Mouse (Mus musculus): ENCODE data around the gene Pitpnm1.
A peak's percentile ranks its signal among the peaks of the same experiment; 100 is the strongest.

The Pitpnm1 gene

GRCm38 (mm10) chr19:4137913-4138312, 38.1 kb downstream of the Pitpnm1 start:
- no peak for DNase-seq (ENCODE audit: low spot score in 2 of 2)

- no peak for DNase-seq (ENCODE audit: low spot score in 2 of 2)
These were observed 39.6 kb downstream of the Pitpnm1 start, which contains the start of gene Gpr152 for GRCm38 (mm10) chr19:4139446-4139845. Gene Gpr152, plus strand, starts transcription at chr19:4139787.

DNA sequence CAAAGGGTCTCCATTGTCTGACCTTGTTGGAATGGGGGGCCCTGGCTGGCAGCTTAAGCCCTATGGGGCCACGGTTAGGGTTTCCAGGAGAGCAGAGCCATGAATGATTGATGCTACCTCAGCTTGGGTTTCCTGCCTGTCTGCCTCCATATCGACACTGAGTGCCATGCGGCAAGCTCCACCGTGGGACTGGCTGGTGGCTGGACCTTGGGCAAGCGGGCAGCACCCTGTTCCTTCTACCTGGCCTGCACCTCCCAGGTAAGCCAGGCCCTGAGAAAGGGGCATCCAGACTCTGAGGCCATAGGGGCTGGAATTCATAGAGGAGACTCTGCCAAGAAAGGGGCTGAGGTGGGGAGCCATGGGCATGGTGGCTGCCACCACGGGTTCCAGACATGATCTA, 40.3 kb downstream of the Pitpnm1 start:
- DNase-seq (ENCODE audit: low spot score in 2 of 2) = no peak

DNA sequence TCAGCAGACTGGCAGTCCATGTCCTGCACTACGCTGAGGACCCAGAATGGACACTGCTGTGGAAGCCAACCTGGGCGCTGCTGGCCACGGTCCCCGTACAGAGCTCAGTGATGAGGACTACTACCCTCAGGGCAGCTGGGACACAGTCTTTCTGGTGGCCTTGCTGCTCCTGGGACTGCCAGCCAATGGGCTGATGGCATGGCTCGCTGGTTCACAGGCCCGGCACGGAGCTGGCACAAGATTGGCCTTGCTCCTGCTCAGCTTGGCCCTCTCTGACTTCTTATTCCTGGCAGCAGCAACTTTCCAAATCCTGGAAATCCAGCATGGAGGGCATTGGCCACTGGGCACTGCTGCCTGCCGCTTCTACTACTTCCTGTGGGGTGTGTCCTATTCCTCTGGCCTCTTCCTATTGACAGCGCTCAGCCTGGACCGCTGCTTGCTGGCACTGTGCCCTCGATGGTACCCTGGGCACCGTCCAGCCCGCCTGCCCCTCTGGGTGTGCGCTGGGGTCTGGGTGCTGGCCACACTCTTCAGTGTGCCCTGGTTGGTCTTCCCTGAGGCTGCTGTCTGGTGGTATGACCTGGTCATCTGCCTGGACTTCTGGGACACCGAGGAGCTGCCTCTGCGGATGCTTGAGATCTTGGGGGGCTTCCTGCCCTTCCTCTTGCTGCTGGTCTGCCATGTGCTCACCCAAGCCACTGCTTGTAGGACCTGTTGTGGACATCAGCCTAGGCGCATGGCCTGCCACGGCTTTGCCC, 42.8 kb downstream of the Pitpnm1 start:
- no peak for DNase-seq (ENCODE audit: low spot score in 2 of 2)

GRCm38 (mm10) chr19:4143759-4144268, 44.0 kb downstream of the Pitpnm1 start, which contains the start of gene Cabp4:
Gene Cabp4, minus strand, starts transcription at chr19:4144033.
- no peak for DNase-seq (ENCODE audit: low spot score in 2 of 2)

GRCm38 (mm10) chr19:4144550-4145498, 45.0 kb downstream of the Pitpnm1 start:
- no peak for DNase-seq (ENCODE audit: low spot score in 2 of 2)

DNA sequence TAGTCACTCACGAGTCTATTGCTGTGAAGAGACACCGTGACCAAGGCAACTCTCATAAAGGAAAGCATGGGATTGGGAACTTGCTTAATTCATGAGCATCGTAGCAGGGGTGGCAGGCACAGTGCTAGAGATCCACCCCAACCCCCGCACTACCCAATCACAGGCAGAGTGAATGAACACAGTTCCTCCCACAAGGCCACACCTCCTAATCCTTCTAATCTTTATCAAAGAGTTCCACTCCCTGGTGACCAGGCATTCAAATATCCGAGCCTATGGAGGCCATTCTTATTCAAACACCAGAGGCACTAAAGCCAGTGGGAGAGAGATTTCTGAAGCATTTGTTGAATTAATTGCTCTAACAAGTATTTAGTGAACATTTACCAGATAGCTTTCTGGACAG, 46.1 kb downstream of the Pitpnm1 start:
- no peak for DNase-seq (ENCODE audit: low spot score in 2 of 2)

GRCm38 (mm10) chr19:4146366-4147021, 46.7 kb downstream of the Pitpnm1 start:
- no peak for DNase-seq (ENCODE audit: low spot score in 2 of 2)

DNA sequence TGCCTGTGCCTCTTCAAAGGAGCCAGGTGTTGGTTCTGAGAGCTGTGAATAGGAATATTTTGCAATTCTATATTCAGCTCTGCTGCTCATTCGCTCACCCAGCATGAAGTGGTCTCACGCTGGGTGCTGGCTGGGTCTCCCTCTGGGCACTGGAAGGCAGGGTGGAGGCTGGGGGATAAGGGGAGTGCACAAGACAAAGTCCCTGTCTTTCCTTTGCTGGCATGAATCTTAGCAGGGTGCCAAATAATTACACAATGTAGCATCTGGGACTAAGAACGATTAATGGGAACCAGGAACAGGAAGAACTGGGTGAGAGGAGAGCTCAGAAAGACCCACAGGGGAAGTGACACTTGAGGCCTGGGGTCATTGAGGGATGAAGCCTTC, 47.2 kb downstream of the Pitpnm1 start:
- no peak for DNase-seq (ENCODE audit: low spot score in 2 of 2)

- no peak for DNase-seq (ENCODE audit: low spot score in 2 of 2)
These were observed 48.1 kb downstream of the Pitpnm1 start for GRCm38 (mm10) chr19:4147782-4148490.

DNA sequence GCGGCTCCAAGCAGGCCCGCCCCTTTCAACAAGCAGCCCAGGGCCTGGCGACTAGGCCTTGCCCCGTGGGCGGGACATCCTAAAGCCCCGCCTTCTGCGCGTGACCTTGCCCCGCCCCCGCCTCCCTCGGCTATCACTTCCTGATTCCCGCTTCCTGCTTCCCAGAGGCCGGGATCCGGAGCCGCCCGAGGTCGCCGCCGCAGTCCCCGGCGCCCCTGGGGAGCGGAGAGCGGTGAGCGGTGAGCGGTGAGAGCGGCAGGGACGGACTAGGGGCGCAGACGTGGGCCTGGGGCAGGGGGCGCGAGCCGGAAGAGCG, 48.7 kb downstream of the Pitpnm1 start, which contains the start of gene Coro1b:
Gene Coro1b (plus strand): TSS at position 129 of the 316 bp plus-strand sequence.
- DNase-seq (ENCODE audit: low spot score in 2 of 2) = peak; percentile 88 to 94

GRCm38 (mm10) chr19:4148819-4149218, 49.0 kb downstream of the Pitpnm1 start:
- DNase-seq (ENCODE audit: low spot score in 2 of 2) = no peak

DNA sequence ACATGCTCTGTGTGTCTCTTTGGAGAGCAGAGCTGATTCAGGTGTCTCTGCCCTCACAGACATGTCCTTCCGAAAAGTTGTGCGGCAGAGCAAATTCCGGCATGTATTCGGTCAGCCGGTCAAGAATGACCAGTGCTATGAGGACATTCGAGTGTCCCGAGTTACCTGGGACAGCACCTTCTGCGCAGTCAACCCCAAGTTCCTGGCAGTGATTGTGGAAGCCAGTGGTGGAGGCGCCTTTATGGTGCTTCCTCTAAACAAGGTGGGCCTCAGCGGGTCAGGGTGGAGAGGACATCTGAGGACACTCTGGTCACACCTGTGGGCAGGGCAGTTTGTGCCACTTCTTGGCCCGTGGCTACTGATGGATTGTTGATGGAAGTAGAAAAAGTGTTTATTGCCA, 49.5 kb downstream of the Pitpnm1 start:
- no peak for DNase-seq (ENCODE audit: low spot score in 2 of 2)

- DNase-seq (ENCODE audit: low spot score in 2 of 2) = no peak
These were observed 50.1 kb downstream of the Pitpnm1 start for GRCm38 (mm10) chr19:4149764-4150461.

GRCm38 (mm10) chr19:4150567-4151487, 51.0 kb downstream of the Pitpnm1 start:
- DNase-seq (ENCODE audit: low spot score in 2 of 2) = no peak

DNA sequence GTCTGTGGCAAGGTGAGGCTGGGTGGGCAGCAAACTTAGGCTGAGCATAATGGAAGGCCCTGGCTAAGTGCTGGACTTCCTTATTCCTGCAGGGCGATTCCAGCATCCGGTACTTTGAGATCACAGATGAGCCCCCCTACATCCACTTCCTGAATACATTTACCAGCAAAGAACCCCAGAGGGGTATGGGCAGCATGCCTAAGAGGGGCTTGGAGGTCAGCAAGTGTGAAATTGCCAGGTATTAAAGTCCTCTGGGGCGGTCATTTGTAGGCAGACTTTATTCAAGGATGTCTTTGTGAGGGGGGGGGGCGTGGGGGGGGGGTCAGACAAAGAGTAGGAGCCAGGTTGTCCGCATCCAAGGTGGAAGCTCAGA, 51.7 kb downstream of the Pitpnm1 start:
- no peak for DNase-seq (ENCODE audit: low spot score in 2 of 2)

DNA sequence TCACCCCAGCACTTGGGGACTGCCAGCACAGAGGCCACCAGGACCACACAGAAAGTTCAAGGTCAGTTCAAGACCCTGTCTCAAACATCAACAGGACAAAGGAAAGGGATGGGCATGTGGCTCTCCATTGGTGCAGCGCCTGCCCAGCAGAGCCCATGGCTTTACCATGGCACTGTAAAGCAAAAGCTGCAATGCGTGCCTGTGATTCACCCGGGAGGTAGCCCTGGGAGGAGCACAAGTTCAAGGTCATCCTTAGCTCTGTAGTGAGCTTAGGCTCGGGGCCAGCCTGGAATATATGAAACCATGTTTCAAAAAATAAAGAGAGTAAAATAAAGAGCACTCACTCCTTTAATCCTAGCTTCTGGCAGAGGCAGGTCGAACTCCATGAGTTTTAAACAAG, 52.1 kb downstream of the Pitpnm1 start:
- DNase-seq (ENCODE audit: low spot score in 2 of 2) = no peak

- DNase-seq (ENCODE audit: low spot score in 2 of 2) = no peak
These were observed 52.8 kb downstream of the Pitpnm1 start for GRCm38 (mm10) chr19:4152445-4153231.

- DNase-seq (ENCODE audit: low spot score in 2 of 2) = no peak
These were observed 53.4 kb downstream of the Pitpnm1 start, which contains the start of gene Ptprcap for GRCm38 (mm10) chr19:4153232-4153654. Gene Ptprcap, plus strand, starts transcription at chr19:4153604.

All from frontal cortex, postnatal 14 days (tissue).